Mouse (Mus musculus) CH12.LX (cell line): ENCODE measurements around the gene Mrpl23. TPM values are rescaled to one million over a fixed set of nuclear protein-coding genes. Genes with fewer than 3 reads are reported as not detected.
A peak's percentile ranks its signal among the peaks of the same experiment; 100 is the strongest.

Source experiments
- DNase-seq: peaks from one replicate; pipeline ENCODE4 v3.0.0-alpha.2; 2013; ENCODE audit errors: extremely low read depth
- H3K27ac ChIP-seq: 2 replicates; pipeline ENCODE4 v1.5.1; 2012; ENCODE audit warnings: low read depth, mild to moderate bottlenecking, control low read depth, moderate library complexity; ENCODE audit not compliant: insufficient read depth
- H3K27me3 ChIP-seq: replicated peaks from 2 replicates; pipeline ENCODE3; 2012; ENCODE audit warnings: inconsistent platforms
- H3K36me3 ChIP-seq, 2 experiments: replicated peaks in 1 of 2; 2 replicates each; pipeline versions ENCODE3 to v1.6.1; 2012; ENCODE audit warnings: inconsistent platforms in 1 of 2, low read length in 1 of 2, mild to moderate bottlenecking in 1 of 2, mixed read lengths in 1 of 2, moderate library complexity in 1 of 2; ENCODE audit not compliant: control insufficient read depth in 1 of 2, insufficient read depth in 1 of 2
- H3K4me1 ChIP-seq, 2 experiments: 2 replicates each; pipeline ENCODE4 v1.6.1; 2012; ENCODE audit warnings: inconsistent platforms in 1 of 2, moderate library complexity in 1 of 2; ENCODE audit not compliant: insufficient read depth in 2 of 2, control insufficient read depth in 1 of 2
- H3K4me2 ChIP-seq: 2 replicates; pipeline ENCODE4 v1.6.1; 2012; ENCODE audit warnings: low read depth, mild to moderate bottlenecking, control low read depth; ENCODE audit not compliant: poor library complexity, insufficient read depth, severe bottlenecking
- H3K4me3 ChIP-seq, 3 experiments: fragments of 150-350 bp in 1 of 3; sonication (generic) in 1 of 3; replicated peaks in 1 of 3; 2 replicates each; pipeline versions ENCODE3 to v1.5.1; 2011 to 2012; ENCODE audit warnings: low read depth in 2 of 3, low read length in 2 of 3, mild to moderate bottlenecking in 2 of 3, moderate library complexity in 2 of 3, control low read depth in 1 of 3, improper control_type of control experiment in 1 of 3, inconsistent platforms in 1 of 3, mixed read lengths in 1 of 3; ENCODE audit not compliant: poor library complexity in 1 of 3
- H3K79me2 ChIP-seq: replicated peaks from 2 replicates; pipeline ENCODE4 v1.6.1; 2012; ENCODE audit warnings: mild to moderate bottlenecking, moderate library complexity; ENCODE audit not compliant: control insufficient read depth, poor library complexity, insufficient read depth, severe bottlenecking; ENCODE audit errors: extremely low read depth
- H3K9ac ChIP-seq: 2 replicates; pipeline ENCODE4 v1.6.1; 2012; ENCODE audit warnings: low read depth, mild to moderate bottlenecking, control low read depth, moderate library complexity; ENCODE audit not compliant: insufficient read depth
- H3K9me3 ChIP-seq: replicated peaks from 2 replicates; pipeline ENCODE3; 2012; ENCODE audit warnings: low read length, inconsistent platforms, mixed read lengths
- BHLHE40 ChIP-seq: IDR thresholded peaks from 2 replicates; pipeline ENCODE4 v1.6.1; 2011; ENCODE audit warnings: mild to moderate bottlenecking, low read depth, low read length, improper control_type of control experiment
- CHD1 ChIP-seq: IDR thresholded peaks from 2 replicates; pipeline ENCODE4 v1.6.1; 2012; ENCODE audit warnings: low read depth, low read length, improper control_type of control experiment, inconsistent platforms
- CHD2 ChIP-seq: IDR thresholded peaks from 2 replicates; pipeline ENCODE4 v1.6.1; 2011; ENCODE audit warnings: low read length, improper control_type of control experiment
- CTCF ChIP-seq, 2 experiments: IDR thresholded peaks in 1 of 2; conservative IDR thresholded peaks in 1 of 2; 2 replicates each; pipeline ENCODE4 v1.5.1; 2011 to 2012; ENCODE audit warnings: low read depth in 2 of 2, low read length in 2 of 2, improper control_type of control experiment in 1 of 2, inconsistent platforms in 1 of 2, mild to moderate bottlenecking in 1 of 2, moderate library complexity in 1 of 2
- E2F4 ChIP-seq: IDR thresholded peaks from 2 replicates; pipeline ENCODE4 v1.6.1; 2011; ENCODE audit warnings: low read depth, low read length, improper control_type of control experiment; ENCODE audit not compliant: insufficient replicate concordance
- ELF1 ChIP-seq: IDR thresholded peaks from 2 replicates; pipeline ENCODE4 v1.6.1; 2014; ENCODE audit warnings: low read depth, mild to moderate bottlenecking, inconsistent platforms, low read length, improper control_type of control experiment
- ETS1 ChIP-seq: conservative IDR thresholded peaks from 2 replicates; pipeline ENCODE4 v1.6.1; 2012; ENCODE audit warnings: low read depth, mild to moderate bottlenecking, inconsistent platforms, low read length, improper control_type of control experiment, moderate library complexity
- IRF4 ChIP-seq: IDR thresholded peaks from 2 replicates; pipeline ENCODE4 v1.6.1; 2014; ENCODE audit warnings: low read depth, mild to moderate bottlenecking, inconsistent platforms, low read length, improper control_type of control experiment
- MAFK ChIP-seq: IDR thresholded peaks from 2 replicates; pipeline ENCODE4 v1.6.1; 2011; ENCODE audit warnings: low read length, improper control_type of control experiment; ENCODE audit not compliant: insufficient replicate concordance
- MYC ChIP-seq: IDR thresholded peaks from 2 replicates; pipeline ENCODE4 v1.6.1; 2011; ENCODE audit warnings: low read depth, mild to moderate bottlenecking, improper control_type of control experiment, low read length
- RAD21 ChIP-seq: IDR thresholded peaks from 2 replicates; pipeline ENCODE4 v1.6.1; 2011; ENCODE audit warnings: low read depth, mild to moderate bottlenecking, low read length, improper control_type of control experiment, moderate library complexity
- SMC3 ChIP-seq: IDR thresholded peaks from 2 replicates; pipeline ENCODE4 v1.6.1; 2011; ENCODE audit warnings: low read depth, low read length, improper control_type of control experiment
- TCF12 ChIP-seq: IDR thresholded peaks from 2 replicates; pipeline ENCODE4 v1.6.1; 2014; ENCODE audit warnings: low read depth, mild to moderate bottlenecking, inconsistent platforms, low read length, improper control_type of control experiment
- USF1 ChIP-seq: IDR thresholded peaks from 2 replicates; pipeline ENCODE4 v1.6.1; 2014; ENCODE audit warnings: low read depth, mild to moderate bottlenecking, inconsistent platforms, low read length, improper control_type of control experiment
- ZKSCAN1 ChIP-seq: IDR thresholded peaks from 2 replicates; pipeline ENCODE4 v1.6.1; 2012; ENCODE audit warnings: low read depth, inconsistent platforms, low read length, improper control_type of control experiment, borderline replicate concordance
- ZMIZ1 ChIP-seq: IDR thresholded peaks from 2 replicates; pipeline ENCODE4 v1.6.1; 2012; ENCODE audit warnings: low read depth, mild to moderate bottlenecking, inconsistent platforms, low read length, improper control_type of control experiment
- ZNF384 ChIP-seq: IDR thresholded peaks from 2 replicates; pipeline ENCODE4 v1.6.1; 2012; ENCODE audit warnings: low read depth, low read length, improper control_type of control experiment, inconsistent platforms
- dilution Hi-C: fragments of 300-500 bp; cut with MboI; formaldehyde crosslinking; loops from 2 replicates; pipeline ENCODE4 v1.14.3; 2020; ENCODE audit warnings: low sequenced_read_pairs; ENCODE audit not compliant: extremely low pct_unique_long_range_greater_than_20kb, extremely low pct_ligation_motif_present
- in situ Hi-C: fragments of 300-500 bp; cut with MboI; formaldehyde crosslinking; loops from 3 replicates; pipeline ENCODE4 v1.14.3; 2019; ENCODE audit warnings: low sequenced_read_pairs, low pct_ligation_motif_present, low pct_unique_long_range_greater_than_20kb, mixed read lengths
- polyA plus RNA-seq: library from polyadenylated mRNA; unstranded; fragments of >175 nt; gene quantifications from 2 replicates; pipeline ENCODE4 v1.2.1, GENCODE M21; 2012; ENCODE audit warnings: low read depth; ENCODE audit not compliant: insufficient read length
- total RNA-seq, 2 experiments: library from RNA; depleted of rRNA; stranded (reverse); fragments of 300-350 nt in 1 of 2; fragments of >200 nt in 1 of 2; gene quantifications; 2 replicates each; pipeline ENCODE4 v1.2.3; 2012 to 2014

The Mrpl23 gene
- total and polyA plus RNA-seq, 3 experiments = 8.3 to 71.2 (median 70.8) TPM

- dilution Hi-C loops = no loop called here
- DNase-seq = no peak
Measured at GRCm38 (mm10) chr7:142522352-142522751, 10.1 kb upstream of the Mrpl23 start.

GRCm38 (mm10) chr7:142523200-142523990 is 9.1 kb upstream of the Mrpl23 start:
- Histone ChIP-seq H3K4me1 (peaks cover 0 to 13% of the 10 kb centered on the region in 2 experiments; a peak in 2 of 4 replicates), H3K79me2 (no peaks in the 10 kb centered on the region), H3K27me3 (peaks cover 22% of the 10 kb centered on the region), H3K4me2 (no peak overlapping the region), H3K4me3 (no peak overlapping the region), H3K36me3 (no peaks in the 10 kb centered on the region), H3K27ac (no peak overlapping the region), H3K9me3 (no peaks in the 10 kb centered on the region), H3K9ac (no peak overlapping the region)
- TF ChIP-seq ELF1 (no peak), USF1 (no peak), ETS1 (no peak), MAFK (no peak), CHD1 (no peak), IRF4 (no peak), ZKSCAN1 (no peak), CTCF (conservative IDR thresholded peaks at IDR 0.05 in 1 of 2, IDR thresholded peaks at IDR 0.05 in 1 of 2; ENCODE audit: low read depth in 2 of 2, low read length in 2 of 2) (no peak), ZNF384 (no peak), TCF12 (no peak), BHLHE40 (no peak), CHD2 (no peak), E2F4 (no peak), MYC (no peak)
- dilution Hi-C loops (no loop called here), in situ Hi-C loops (no loop called here)
- DNase-seq = no peak

More at GRCm38 (mm10) chr7:142522352-142522751, 10.1 kb upstream of the Mrpl23 start:
- no peaks in the 10 kb centered on the region for H3K79me2 ChIP-seq
- no peaks in the 10 kb centered on the region for H3K36me3 ChIP-seq
- H3K9ac ChIP-seq = no peak overlapping the region
- H3K4me3 ChIP-seq = no peak overlapping the region
- TF ChIP-seq SMC3 = peak; percentile 78
- no peak for TF ChIP-seq ZMIZ1
- TF ChIP-seq CTCF (conservative IDR thresholded peaks at IDR 0.05 in 1 of 2, IDR thresholded peaks at IDR 0.05 in 1 of 2; ENCODE audit: low read depth in 2 of 2, low read length in 2 of 2) = peak in 1 of 2 experiments; percentile 71; a peak in 2 of 4 replicates
- peak; percentile 64 for TF ChIP-seq RAD21
- peaks cover 14% of the 10 kb centered on the region for H3K27me3 ChIP-seq
- H3K4me1 ChIP-seq = peaks cover 0 to 13% of the 10 kb centered on the region in 2 experiments; a peak in 2 of 4 replicates
- in situ Hi-C loops = no loop called here
- H3K4me2 ChIP-seq = no peak overlapping the region
- no peak overlapping the region for H3K27ac ChIP-seq
- H3K9me3 ChIP-seq = no peaks in the 10 kb centered on the region
